Mouse (Mus musculus): ENCODE measurements around the gene Slc2a4.

GRCm38 (mm10) chr11:69919661-69920265 lies 28.2 kb downstream of the Slc2a4 start:
- TF ChIP-seq EP300 (IDR thresholded peaks at IDR 0.05; ENCODE audit: low read depth) (no peak), CTCF (IDR thresholded peaks at IDR 0.05; ENCODE audit: low read depth) (no peak)

All from liver, embryonic 14.5 days (tissue).